Mouse (Mus musculus): Measurements from ENCODE around the gene Lrrc9.

Gene Lrrc9

GRCm38 (mm10) chr12:72467789-72468188, 26.1 kb downstream of the Lrrc9 start:
- no peak for DNase-seq (ENCODE audit: low spot score in 2 of 2)

GRCm38 (mm10) chr12:72476773-72477450, 35.2 kb downstream of the Lrrc9 start:
- no peak for DNase-seq (ENCODE audit: low spot score in 2 of 2)

GRCm38 (mm10) chr12:72482226-72482625, 40.6 kb downstream of the Lrrc9 start:
- DNase-seq (ENCODE audit: low spot score in 2 of 2): no peak

DNA sequence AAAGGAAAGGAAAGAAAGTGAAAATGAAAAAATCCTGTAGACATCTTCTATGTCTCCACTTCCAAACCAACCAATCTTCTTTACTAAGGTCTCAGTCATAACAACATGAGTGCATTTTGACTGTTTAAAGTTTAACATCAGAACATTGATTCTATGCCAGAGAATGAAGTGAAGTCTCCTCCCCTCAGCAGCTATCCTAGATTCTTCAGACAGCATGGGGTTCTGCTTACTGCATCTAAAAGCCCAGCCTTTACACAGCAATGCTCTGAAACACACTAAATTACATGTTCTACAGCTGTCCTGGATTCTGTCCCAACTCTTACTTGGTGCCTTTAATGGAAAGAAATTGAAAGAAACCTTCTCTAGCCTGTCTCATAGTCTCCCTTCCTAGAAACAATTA, 43.2 kb downstream of the Lrrc9 start:
- DNase-seq (ENCODE audit: low spot score in 2 of 2): no peak

- no peak for DNase-seq (ENCODE audit: low spot score in 2 of 2)
These were observed 45.8 kb downstream of the Lrrc9 start for GRCm38 (mm10) chr12:72487498-72487897.

DNA sequence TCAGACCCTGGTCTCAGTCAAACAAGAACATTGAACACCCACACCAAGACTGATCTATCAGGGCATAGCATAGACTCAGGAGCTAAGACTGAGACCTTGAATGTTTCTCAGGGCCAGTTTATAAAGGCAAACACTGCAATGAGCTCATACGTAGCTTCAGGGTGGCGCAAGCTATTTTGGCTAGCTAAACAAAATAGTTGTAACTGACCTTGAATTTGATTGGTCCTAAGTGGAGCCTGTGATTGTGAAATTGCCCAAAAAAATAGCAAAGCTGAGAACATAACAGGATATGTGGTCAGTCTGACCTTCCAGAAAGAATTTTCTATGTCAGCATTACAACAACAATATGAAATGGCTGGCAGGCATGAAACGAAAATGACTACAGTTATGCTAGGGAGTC, 48.3 kb downstream of the Lrrc9 start:
- DNase-seq (ENCODE audit: low spot score in 2 of 2): no peak

- no peak for DNase-seq (ENCODE audit: low spot score in 2 of 2)
These were observed 49.5 kb downstream of the Lrrc9 start for GRCm38 (mm10) chr12:72491063-72491719.

DNA sequence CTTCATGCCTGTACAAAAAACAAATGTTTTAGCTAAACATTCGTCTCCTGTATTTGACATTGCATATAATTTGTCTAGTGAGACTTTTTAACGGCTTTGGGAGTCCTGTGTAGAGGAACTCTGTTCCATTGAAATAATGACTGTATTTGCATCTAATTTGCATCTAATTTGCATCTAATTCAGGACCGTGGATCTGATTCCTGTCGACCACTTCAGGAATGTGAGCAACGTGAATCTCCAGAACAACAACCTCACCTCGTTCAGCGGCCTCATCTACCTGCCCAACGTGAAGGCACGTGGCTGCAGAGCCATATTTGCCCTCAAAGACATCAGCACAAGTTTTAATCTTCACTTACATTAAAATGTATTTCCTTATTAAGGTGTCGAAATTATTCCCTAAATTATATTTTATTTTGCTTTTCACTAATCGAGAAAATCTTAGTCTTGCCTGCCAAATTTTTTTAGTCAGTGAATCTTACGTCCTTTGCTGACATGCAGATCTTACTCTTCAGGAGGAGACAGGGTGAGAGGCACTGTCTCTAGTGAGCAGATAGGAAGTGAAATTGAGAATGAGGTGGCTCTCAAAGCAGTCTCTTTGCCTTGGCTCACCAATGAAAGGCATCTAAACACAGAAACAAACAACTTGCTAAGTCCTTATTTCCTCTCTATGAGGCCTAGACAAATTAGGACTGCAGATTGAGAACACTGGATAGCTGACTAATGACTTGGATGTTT, 55.4 kb downstream of the Lrrc9 start:
- DNase-seq (ENCODE audit: low spot score in 2 of 2): no peak

GRCm38 (mm10) chr12:72509606-72510005, 67.9 kb downstream of the Lrrc9 start:
- DNase-seq (ENCODE audit: low spot score in 2 of 2): no peak

- no peak for DNase-seq (ENCODE audit: low spot score in 2 of 2)
These were observed 73.8 kb downstream of the Lrrc9 start for GRCm38 (mm10) chr12:72515446-72515845.

- no peak for DNase-seq (ENCODE audit: low spot score in 2 of 2)
These were observed 76.6 kb downstream of the Lrrc9 start for GRCm38 (mm10) chr12:72518114-72518728.

GRCm38 (mm10) chr12:72519352-72519751, 77.7 kb downstream of the Lrrc9 start:
- no peak for DNase-seq (ENCODE audit: low spot score in 2 of 2)

- DNase-seq (ENCODE audit: low spot score in 2 of 2): no peak
These were observed 78.2 kb downstream of the Lrrc9 start for GRCm38 (mm10) chr12:72519855-72520254.

- peak; percentile 37 to 81 for DNase-seq (ENCODE audit: low spot score in 2 of 2)
These were observed 79.0 kb downstream of the Lrrc9 start for GRCm38 (mm10) chr12:72520645-72521044.

DNA sequence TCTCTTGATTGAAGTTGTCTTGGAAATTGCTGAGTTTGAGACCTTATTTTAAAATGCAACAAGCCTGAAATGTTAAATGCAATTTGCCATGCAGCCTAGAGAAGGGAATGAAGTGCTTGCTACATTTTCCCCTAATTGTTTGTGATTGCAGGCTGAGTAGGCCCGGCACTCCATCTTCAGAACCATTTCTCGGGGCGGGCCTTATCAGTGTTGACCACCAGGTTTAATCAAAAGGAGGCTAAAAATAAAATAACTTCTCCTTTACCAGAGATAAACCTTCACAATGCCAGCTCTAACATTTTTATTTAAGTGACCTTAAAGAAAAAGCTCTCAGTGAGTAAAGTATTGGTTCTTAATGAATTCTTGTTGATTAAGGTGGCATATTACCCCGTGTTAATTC, 83.9 kb downstream of the Lrrc9 start:
- no peak for DNase-seq (ENCODE audit: low spot score in 2 of 2)

DNA sequence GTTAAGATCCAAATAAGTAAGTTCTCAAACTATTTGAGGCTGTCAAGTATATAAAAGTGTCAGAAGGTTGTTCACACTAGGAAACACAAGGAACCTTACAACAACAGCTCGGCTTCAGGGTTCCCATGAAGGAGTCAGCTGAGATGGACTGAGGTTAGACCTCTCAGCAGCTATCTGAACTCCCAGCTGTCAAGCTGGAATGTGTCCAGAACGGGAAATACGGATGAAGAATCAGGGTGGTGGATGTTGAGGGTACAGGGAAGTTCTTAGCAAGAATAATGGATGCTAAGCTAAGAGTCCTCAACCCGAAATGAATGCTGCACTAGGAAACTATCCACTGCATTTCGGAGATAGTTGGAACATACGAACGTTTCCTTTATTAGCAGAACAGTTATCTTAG, 90.6 kb downstream of the Lrrc9 start:
- DNase-seq (ENCODE audit: low spot score in 2 of 2): no peak

- DNase-seq (ENCODE audit: low spot score in 2 of 2): no peak
These were observed 92.3 kb downstream of the Lrrc9 start for GRCm38 (mm10) chr12:72533986-72534385.

DNA sequence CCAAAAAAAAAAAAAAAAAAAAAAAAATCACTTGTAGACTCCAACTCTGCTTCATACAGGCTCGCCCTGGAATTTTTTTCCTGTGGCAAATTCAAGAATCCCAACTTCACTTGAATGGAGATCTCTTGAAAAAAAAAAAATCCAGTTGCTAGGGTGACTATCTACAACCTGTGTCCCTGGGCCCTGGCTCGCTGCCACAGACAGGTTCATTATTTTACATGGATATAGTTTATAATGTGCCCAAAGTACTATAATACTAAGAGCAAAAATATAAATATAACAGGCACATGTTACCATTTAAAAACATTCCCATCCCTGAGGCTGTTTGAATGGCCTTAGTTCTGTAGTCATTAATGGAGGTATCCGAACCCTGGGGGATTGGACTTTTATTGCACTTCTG, 93.9 kb downstream of the Lrrc9 start:
- DNase-seq (ENCODE audit: low spot score in 2 of 2): no peak

GRCm38 (mm10) chr12:72536021-72536597, 94.4 kb downstream of the Lrrc9 start, which contains the start of gene Pcnx4:
Gene Pcnx4, plus strand, starts transcription at chr12:72536383.
- peak; percentile 77 to 94 for DNase-seq (ENCODE audit: low spot score in 2 of 2)

GRCm38 (mm10) chr12:72538571-72538970, 96.9 kb downstream of the Lrrc9 start:
- no peak for DNase-seq (ENCODE audit: low spot score in 2 of 2)

GRCm38 (mm10) chr12:72554347-72554746, 112.7 kb downstream of the Lrrc9 start:
- DNase-seq (ENCODE audit: low spot score in 2 of 2): no peak

DNA sequence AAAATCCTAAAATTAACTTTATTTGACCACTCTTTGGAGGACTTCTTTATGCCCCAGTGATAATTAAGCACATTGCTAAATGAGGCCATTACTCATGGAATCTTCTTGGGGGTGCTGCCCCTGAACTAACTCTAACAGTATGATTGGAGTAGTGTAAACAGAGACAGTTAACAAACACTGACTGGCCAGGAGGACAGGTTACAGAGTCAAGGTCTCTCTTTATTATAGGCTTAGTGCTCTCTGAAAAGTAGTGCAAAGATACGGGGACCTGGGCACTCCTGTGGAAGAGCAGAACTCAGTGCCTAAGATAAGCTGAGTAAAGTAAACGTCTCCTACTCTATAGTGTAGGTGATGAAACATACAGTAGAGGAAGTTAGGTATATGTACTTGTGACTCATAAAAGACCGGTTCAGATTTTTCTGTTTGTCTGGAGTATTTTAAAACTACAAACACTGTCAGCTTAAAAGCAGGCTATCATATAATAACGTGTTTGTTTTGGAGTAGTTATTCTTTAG, 122.7 kb downstream of the Lrrc9 start:
- no peak for DNase-seq (ENCODE audit: low spot score in 2 of 2)
